Mouse (Mus musculus): Measurements from ENCODE around the gene Gnpat. TPM values are rescaled to one million over a fixed set of nuclear protein-coding genes. Genes with fewer than 3 reads are reported as not detected.

Gene Gnpat
- polyA plus RNA-seq, 1 experiment = 100 TPM

- H3K4me1 ChIP-seq (ENCODE audit: control insufficient read depth, insufficient read depth, low read length) = peaks cover 39% of the 10 kb centered on the region
- DNase-seq = peak in 1 of 2 experiments; percentile 48
- H3K4me3 ChIP-seq (replicated peaks; ENCODE audit: insufficient read depth, low read depth, low read length) = no peak overlapping the region
- WGBS = 24% methylated on average over 16 of the region's 16 CpGs
- TF ChIP-seq POLR2A (IDR thresholded peaks at IDR 0.05; ENCODE audit: borderline replicate concordance, insufficient read depth, low read length) = no peak
- no peak for TF ChIP-seq CTCF (IDR thresholded peaks at IDR 0.05; ENCODE audit: borderline replicate concordance, insufficient read depth, low read depth, low read length)
- no peaks in the 10 kb centered on the region for H3K27me3 ChIP-seq (ENCODE audit: control insufficient read depth, insufficient read depth, low read length)
- peak overlapping the region; percentile 32; the same call in 1 of the 2 replicates for H3K27ac ChIP-seq (ENCODE audit: insufficient read depth, low read length)
Measured at GRCm38 (mm10) chr8:124909936-124910335, 47.1 kb downstream of the Gnpat start.

GRCm38 (mm10) chr8:124910349-124910748 lies 47.5 kb downstream of the Gnpat start:
- no peak overlapping the region for H3K4me3 ChIP-seq (replicated peaks; ENCODE audit: insufficient read depth, low read depth, low read length)
- peak; percentile 86 to 93 for DNase-seq
- 10% methylated on average over 10 of the region's 10 CpGs for WGBS
- H3K27ac ChIP-seq (ENCODE audit: insufficient read depth, low read length) = peak overlapping the region; percentile 70
- peaks cover 37% of the 10 kb centered on the region for H3K4me1 ChIP-seq (ENCODE audit: control insufficient read depth, insufficient read depth, low read length)
- no peaks in the 10 kb centered on the region for H3K27me3 ChIP-seq (ENCODE audit: control insufficient read depth, insufficient read depth, low read length)
- no peak for TF ChIP-seq POLR2A (IDR thresholded peaks at IDR 0.05; ENCODE audit: borderline replicate concordance, insufficient read depth, low read length)
- TF ChIP-seq CTCF (IDR thresholded peaks at IDR 0.05; ENCODE audit: borderline replicate concordance, insufficient read depth, low read depth, low read length) = peak; percentile 58; the same call in 1 of the 2 replicates

DNA sequence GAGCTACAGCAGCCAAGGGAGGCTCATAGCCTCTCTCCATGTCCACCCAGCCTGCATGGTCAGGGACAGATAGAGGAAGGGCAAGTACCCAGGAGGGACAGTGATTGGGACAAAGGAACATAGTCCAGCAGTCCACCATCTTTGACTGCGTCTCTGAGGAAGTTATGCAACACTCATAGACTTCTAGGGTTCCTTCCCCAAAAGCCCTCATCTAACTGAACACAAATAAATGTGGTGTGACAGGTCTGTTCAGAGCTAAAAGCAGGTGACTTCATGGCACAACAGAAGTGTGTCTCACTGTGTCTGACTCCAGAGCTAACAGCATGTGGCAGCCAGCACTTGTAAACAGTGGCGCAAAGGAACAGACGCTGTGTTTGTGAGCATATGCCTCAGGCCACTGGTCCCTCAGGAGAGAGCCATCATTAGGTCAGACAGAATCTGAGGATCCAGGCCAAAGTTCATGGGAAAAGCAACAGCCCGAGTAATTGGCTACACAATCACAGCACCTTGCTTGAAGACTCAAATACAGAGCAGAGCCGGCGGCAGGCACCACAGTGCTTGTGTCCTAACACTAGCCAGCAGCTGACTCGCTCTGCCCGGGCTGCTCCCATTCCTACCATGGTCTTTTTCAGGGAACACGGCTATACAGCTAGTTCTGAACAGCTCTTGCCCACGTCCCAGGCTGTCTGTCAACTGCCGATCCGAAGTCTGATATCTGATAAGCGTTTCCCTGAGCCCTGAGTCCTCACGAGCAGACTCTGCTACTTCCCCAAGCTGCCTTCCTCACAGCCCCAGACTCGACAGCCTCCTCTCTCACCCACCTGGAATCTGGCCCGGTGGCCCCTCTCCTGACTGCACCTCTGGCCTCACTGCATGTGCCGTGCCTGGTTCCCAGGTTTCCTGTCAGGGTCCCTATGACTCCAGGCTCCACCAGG lies 49.4 kb downstream of the Gnpat start:
- Histone ChIP-seq H3K27ac (ENCODE audit: insufficient read depth, low read length) (0 out of 2 replicates have a peak overlapping the region, but pooled peaks have one; percentile 1), H3K4me3 (replicated peaks; ENCODE audit: insufficient read depth, low read depth, low read length) (no peak overlapping the region), H3K4me1 (ENCODE audit: control insufficient read depth, insufficient read depth, low read length) (peaks cover 41% of the 10 kb centered on the region), H3K27me3 (ENCODE audit: control insufficient read depth, insufficient read depth, low read length) (no peaks in the 10 kb centered on the region)
- TF ChIP-seq POLR2A (IDR thresholded peaks at IDR 0.05; ENCODE audit: borderline replicate concordance, insufficient read depth, low read length) (no peak), CTCF (IDR thresholded peaks at IDR 0.05; ENCODE audit: borderline replicate concordance, insufficient read depth, low read depth, low read length) (no peak)
- 53% methylated on average over 17 of the region's 17 CpGs for WGBS
- peak in 1 of 2 experiments; percentile 52 for DNase-seq

- no peak for TF ChIP-seq POLR2A (IDR thresholded peaks at IDR 0.05; ENCODE audit: borderline replicate concordance, insufficient read depth, low read length)
- TF ChIP-seq CTCF (IDR thresholded peaks at IDR 0.05; ENCODE audit: borderline replicate concordance, insufficient read depth, low read depth, low read length) = no peak
- no peak for DNase-seq
- WGBS = 99% methylated on average over 5 of the region's 5 CpGs
- Histone ChIP-seq H3K4me1 (ENCODE audit: control insufficient read depth, insufficient read depth, low read length) (peaks cover 57% of the 10 kb centered on the region), H3K27ac (ENCODE audit: insufficient read depth, low read length) (no peak overlapping the region), H3K4me3 (replicated peaks; ENCODE audit: insufficient read depth, low read depth, low read length) (no peak overlapping the region), H3K27me3 (ENCODE audit: control insufficient read depth, insufficient read depth, low read length) (no peaks in the 10 kb centered on the region)
Measured at GRCm38 (mm10) chr8:124914061-124914460, 51.2 kb downstream of the Gnpat start.

DNA sequence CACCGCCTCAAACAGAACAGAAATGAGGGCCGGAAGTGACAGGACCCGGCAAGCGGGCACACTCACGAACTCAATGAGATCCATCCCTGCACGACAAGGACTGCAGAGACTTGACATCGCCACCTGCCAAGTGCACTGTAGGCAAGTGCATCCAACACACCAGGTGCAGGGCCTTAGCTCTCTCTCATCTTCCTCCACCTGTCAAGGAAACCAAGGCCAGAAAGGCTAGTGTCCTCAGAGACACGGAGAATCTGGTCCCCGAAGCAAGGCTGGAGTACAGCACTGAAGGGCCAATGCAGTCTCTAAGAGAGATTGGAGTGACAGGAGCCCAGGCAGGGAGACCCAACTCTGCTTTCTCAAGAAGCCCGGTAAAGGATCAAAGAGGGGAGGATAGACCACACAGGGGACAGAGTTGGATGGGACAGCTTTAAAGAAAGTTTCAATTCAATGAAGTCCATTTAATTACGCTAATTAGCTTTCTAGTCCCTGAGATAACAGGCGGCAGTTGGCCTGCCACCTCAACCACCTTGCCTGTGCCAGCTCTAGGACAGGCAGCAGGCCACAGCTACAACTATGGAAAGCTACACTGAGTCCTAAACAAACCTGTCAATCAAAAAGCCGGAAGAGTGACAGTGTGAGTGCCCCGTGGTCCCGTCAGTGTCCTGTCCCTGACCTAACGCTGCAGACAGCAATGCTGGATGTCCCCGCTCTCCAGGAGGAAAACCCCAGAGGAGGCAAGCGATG lies 55.1 kb downstream of the Gnpat start:
- peaks cover 43% of the 10 kb centered on the region for H3K4me1 ChIP-seq (ENCODE audit: control insufficient read depth, insufficient read depth, low read length)
- 20% methylated on average over 18 of the region's 18 CpGs for WGBS
- no peak for TF ChIP-seq CTCF (IDR thresholded peaks at IDR 0.05; ENCODE audit: borderline replicate concordance, insufficient read depth, low read depth, low read length)
- no peak for TF ChIP-seq POLR2A (IDR thresholded peaks at IDR 0.05; ENCODE audit: borderline replicate concordance, insufficient read depth, low read length)
- peak overlapping the region; percentile 37 for H3K27ac ChIP-seq (ENCODE audit: insufficient read depth, low read length)
- peak; percentile 54 to 70 for DNase-seq
- H3K27me3 ChIP-seq (ENCODE audit: control insufficient read depth, insufficient read depth, low read length) = no peaks in the 10 kb centered on the region
- no peak overlapping the region for H3K4me3 ChIP-seq (replicated peaks; ENCODE audit: insufficient read depth, low read depth, low read length)

GRCm38 (mm10) chr8:124921369-124922279 lies 58.8 kb downstream of the Gnpat start:
- no peak for DNase-seq
- Histone ChIP-seq H3K27ac (ENCODE audit: insufficient read depth, low read length) (no peak overlapping the region), H3K4me1 (ENCODE audit: control insufficient read depth, insufficient read depth, low read length) (peaks cover 50% of the 10 kb centered on the region), H3K4me3 (replicated peaks; ENCODE audit: insufficient read depth, low read depth, low read length) (no peak overlapping the region), H3K27me3 (ENCODE audit: control insufficient read depth, insufficient read depth, low read length) (no peaks in the 10 kb centered on the region)
- TF ChIP-seq CTCF (IDR thresholded peaks at IDR 0.05; ENCODE audit: borderline replicate concordance, insufficient read depth, low read depth, low read length) = no peak
- no peak for TF ChIP-seq POLR2A (IDR thresholded peaks at IDR 0.05; ENCODE audit: borderline replicate concordance, insufficient read depth, low read length)
- WGBS = 44% methylated on average over 18 of the region's 18 CpGs
